Mouse (Mus musculus) thymus, adult 2 months (tissue): ENCODE data around the gene Gpr158. TPM values are rescaled to one million over a fixed set of nuclear protein-coding genes. Genes with fewer than 3 reads are reported as not detected.

Source experiments
- DNase-seq: peaks from one replicate; pipeline ENCODE4 v3.0.0; 2021
- H3K27ac ChIP-seq: fragments of 200-500 bp; 2 replicates; pipeline ENCODE4 v1.5.1; 2012; ENCODE audit warnings: low read length, control low read depth; ENCODE audit not compliant: control insufficient read depth, insufficient read depth
- H3K27me3 ChIP-seq: fragments of 200-500 bp; 2 replicates; pipeline ENCODE4 v1.6.1; 2012; ENCODE audit warnings: mild to moderate bottlenecking, low read length, moderate library complexity, mixed read lengths; ENCODE audit not compliant: control insufficient read depth, insufficient read depth
- H3K36me3 ChIP-seq: fragments of 200-500 bp; 2 replicates; pipeline ENCODE4 v1.6.1; 2012; ENCODE audit warnings: mild to moderate bottlenecking, low read length, moderate library complexity; ENCODE audit not compliant: control insufficient read depth, insufficient read depth
- H3K4me1 ChIP-seq: fragments of 200-500 bp; replicated peaks from 2 replicates; pipeline ENCODE4 v1.6.1; 2012; ENCODE audit warnings: low read length; ENCODE audit not compliant: control insufficient read depth, insufficient read depth
- H3K4me3 ChIP-seq: fragments of 200-500 bp; 2 replicates; pipeline ENCODE4 v1.5.1; 2012; ENCODE audit warnings: mild to moderate bottlenecking, low read length, control low read depth, moderate library complexity; ENCODE audit not compliant: control insufficient read depth, insufficient read depth
- CTCF ChIP-seq: fragments of 200-500 bp; IDR thresholded peaks from 2 replicates; pipeline ENCODE4 v1.5.1; 2012; ENCODE audit warnings: mild to moderate bottlenecking, control low read depth, low read length, moderate library complexity, borderline replicate concordance; ENCODE audit not compliant: control insufficient read depth, poor library complexity, insufficient read depth; ENCODE audit errors: extremely low read depth
- POLR2A ChIP-seq: fragments of 200-500 bp; IDR thresholded peaks from 2 replicates; pipeline ENCODE4 v1.6.1; 2012; ENCODE audit warnings: mild to moderate bottlenecking, low read length, control low read depth, moderate library complexity; ENCODE audit not compliant: control insufficient read depth, poor library complexity, insufficient read depth; ENCODE audit errors: extremely low read depth
- WGBS: fragments of 180-500 bp; shearing (Covaris S2); methylation state at CpG from one replicate; pipeline ENCODE4 v1.1.7; 2018; 5-methylcytosine and 5-hydroxymethylcytosine counted together
- polyA plus RNA-seq: library from polyadenylated mRNA; depleted of rRNA; stranded (reverse); fragments of >200 nt; gene quantifications from 2 replicates; pipeline ENCODE4 v1.2.3, GENCODE M21; 2012

Gpr158 gene
- polyA plus RNA-seq, 1 experiment: 0.03 TPM

GRCm38 (mm10) chr2:21392727-21393126 lies 25.4 kb downstream of the Gpr158 start:
- Histone ChIP-seq H3K36me3 (no peaks in the 10 kb centered on the region), H3K4me1 (no peaks in the 10 kb centered on the region), H3K27ac (no peak overlapping the region), H3K27me3 (no peaks in the 10 kb centered on the region), H3K4me3 (no peak overlapping the region)
- WGBS: 13% methylated on average over 2 of the region's 2 CpGs
- no peak for DNase-seq
- TF ChIP-seq POLR2A: no peak
- TF ChIP-seq CTCF: no peak

GRCm38 (mm10) chr2:21397347-21397746 lies 30.0 kb downstream of the Gpr158 start:
- H3K4me1 ChIP-seq: no peaks in the 10 kb centered on the region
- WGBS: 87% methylated on average over 12 of the region's 12 CpGs
- H3K4me3 ChIP-seq: no peak overlapping the region
- no peak overlapping the region for H3K27ac ChIP-seq
- no peak for TF ChIP-seq POLR2A
- no peak for TF ChIP-seq CTCF
- no peaks in the 10 kb centered on the region for H3K36me3 ChIP-seq
- no peak for DNase-seq
- H3K27me3 ChIP-seq: no peaks in the 10 kb centered on the region

- H3K27ac ChIP-seq: no peak overlapping the region
- H3K27me3 ChIP-seq: no peaks in the 10 kb centered on the region
- WGBS: 85% methylated on average over 3 of the region's 3 CpGs
- no peak for TF ChIP-seq POLR2A
- no peak for TF ChIP-seq CTCF
- no peak for DNase-seq
- H3K4me1 ChIP-seq: no peaks in the 10 kb centered on the region
- H3K36me3 ChIP-seq: no peaks in the 10 kb centered on the region
- H3K4me3 ChIP-seq: no peak overlapping the region
Observed at GRCm38 (mm10) chr2:21399657-21400056, 32.3 kb downstream of the Gpr158 start.

- TF ChIP-seq CTCF (no peak), POLR2A (no peak)
- H3K27ac ChIP-seq: no peak overlapping the region
- no peaks in the 10 kb centered on the region for H3K4me1 ChIP-seq
- H3K4me3 ChIP-seq: no peak overlapping the region
- no peak for DNase-seq
- WGBS: 88% methylated on average over 3 of the region's 3 CpGs
- no peaks in the 10 kb centered on the region for H3K36me3 ChIP-seq
- no peaks in the 10 kb centered on the region for H3K27me3 ChIP-seq
Observed at GRCm38 (mm10) chr2:21405617-21406016, 38.3 kb downstream of the Gpr158 start.

GRCm38 (mm10) chr2:21407443-21407985 lies 40.2 kb downstream of the Gpr158 start:
- no peak for TF ChIP-seq CTCF
- TF ChIP-seq POLR2A: no peak
- no peaks in the 10 kb centered on the region for H3K27me3 ChIP-seq
- H3K27ac ChIP-seq: no peak overlapping the region
- no peak for DNase-seq
- H3K36me3 ChIP-seq: no peaks in the 10 kb centered on the region
- no peak overlapping the region for H3K4me3 ChIP-seq
- 98% methylated on average over 2 of the region's 2 CpGs for WGBS
- no peaks in the 10 kb centered on the region for H3K4me1 ChIP-seq

GRCm38 (mm10) chr2:21408821-21409220 lies 41.5 kb downstream of the Gpr158 start:
- Histone ChIP-seq H3K27ac (no peak overlapping the region), H3K27me3 (no peaks in the 10 kb centered on the region), H3K36me3 (no peaks in the 10 kb centered on the region), H3K4me3 (no peak overlapping the region), H3K4me1 (no peaks in the 10 kb centered on the region)
- WGBS: 92% methylated on average over 3 of the region's 3 CpGs
- no peak for TF ChIP-seq CTCF
- TF ChIP-seq POLR2A: no peak
- DNase-seq: no peak

GRCm38 (mm10) chr2:21430288-21430687 lies 62.9 kb downstream of the Gpr158 start:
- no peaks in the 10 kb centered on the region for H3K36me3 ChIP-seq
- no peak for DNase-seq
- no peak overlapping the region for H3K4me3 ChIP-seq
- H3K4me1 ChIP-seq: no peaks in the 10 kb centered on the region
- no peak overlapping the region for H3K27ac ChIP-seq
- no peaks in the 10 kb centered on the region for H3K27me3 ChIP-seq
- TF ChIP-seq POLR2A (no peak), CTCF (no peak)
- WGBS: 76% methylated on average over 2 of the region's 2 CpGs
